Comparison of ENCODE assay signal across 9 mouse cellular contexts in the genomic region with DNA sequence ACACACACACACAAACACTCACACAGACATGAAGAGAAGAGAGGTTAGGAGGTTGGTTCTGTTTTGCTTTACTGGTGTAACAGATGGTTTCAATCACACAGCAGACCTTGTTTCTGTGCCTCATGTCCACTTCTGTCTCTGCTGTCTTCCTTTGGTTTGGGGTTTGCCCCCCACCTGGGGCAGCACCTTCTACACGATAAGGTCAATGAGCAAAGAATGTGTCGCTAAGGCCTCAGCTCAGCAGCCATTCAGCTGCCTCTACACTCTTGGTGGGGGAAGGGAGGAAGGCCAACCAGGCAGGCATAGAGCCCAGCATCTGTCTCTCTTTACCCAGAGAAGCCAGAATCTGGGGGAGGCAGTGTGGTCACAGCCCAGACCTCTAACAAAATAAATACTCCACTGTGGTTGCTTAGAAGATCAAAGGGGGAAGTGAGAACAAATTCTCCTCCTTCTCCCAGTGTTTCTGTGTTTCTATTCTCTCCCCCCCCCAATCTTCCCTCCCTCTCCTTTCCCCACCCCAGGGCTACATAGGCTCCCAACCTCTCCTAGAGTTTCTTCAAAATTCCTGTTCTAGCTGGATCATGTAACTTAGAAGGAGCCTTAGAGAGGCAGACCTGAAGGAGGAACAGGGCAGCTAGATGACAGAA. TPM values are rescaled to one million over a fixed set of nuclear protein-coding genes. Genes with fewer than 3 reads are reported as not detected.
DNase-seq lines count a peak whose midpoint lies in the region; ATAC-seq lines count a peak whose summit lies in the region.
"Had no signal": no experiment of that assay in that cellular context is flagged by ENCODE, and none has a peak within 500 bp of the region (broad histone marks: within the 10 kb centered on the region; RNA-seq: fewer than 3 reads in every experiment).

No protein-coding gene starts in this region.

- 10% methylated on average over 2 of the region's 2 CpGs for WGBS in heart, embryonic 10.5 days
- 6% methylated on average over 2 of the region's 2 CpGs for WGBS in heart, embryonic 12.5 days
- WGBS in neural tube, embryonic 13.5 days, result 26% methylated on average over 2 of the region's 2 CpGs
- 25% methylated on average over 2 of the region's 2 CpGs for WGBS in hindbrain, embryonic 16.5 days

- H3K36me3 ChIP-seq in heart, embryonic 10.5 days, result no peaks in the 10 kb centered on the region
- H3K36me3 ChIP-seq in heart, embryonic 12.5 days, result no peaks in the 10 kb centered on the region
- no peaks in the 10 kb centered on the region for H3K36me3 ChIP-seq in neural tube, embryonic 13.5 days
- H3K36me3 ChIP-seq in hindbrain, embryonic 16.5 days (ENCODE audit: control insufficient read depth, insufficient read depth, low read length), result no peaks in the 10 kb centered on the region
- H3K36me3 ChIP-seq: liver, embryonic 15.5 days had no signal

- H3K27me3 ChIP-seq in heart, embryonic 10.5 days (ENCODE audit: insufficient read depth, poor library complexity, severe bottlenecking), result 0 out of 2 replicates have a peak, but pooled peaks cover 7% of the 10 kb centered on the region
- no peaks in the 10 kb centered on the region for H3K27me3 ChIP-seq in heart, embryonic 12.5 days (replicated peaks)
- H3K27me3 ChIP-seq in neural tube, embryonic 13.5 days, result no peaks in the 10 kb centered on the region
- no peaks in the 10 kb centered on the region for H3K27me3 ChIP-seq in hindbrain, embryonic 16.5 days (replicated peaks; ENCODE audit: control insufficient read depth, insufficient read depth, low read length)

- peaks cover 25% of the 10 kb centered on the region for H3K4me1 ChIP-seq in heart, embryonic 10.5 days
- peaks cover 10% of the 10 kb centered on the region for H3K4me1 ChIP-seq in heart, embryonic 12.5 days (replicated peaks)
- H3K4me1 ChIP-seq in neural tube, embryonic 13.5 days (replicated peaks), result peaks cover 3% of the 10 kb centered on the region
- peaks cover 2% of the 10 kb centered on the region; the same call in 1 of the 2 replicates for H3K4me1 ChIP-seq in hindbrain, embryonic 16.5 days (ENCODE audit: control insufficient read depth, insufficient read depth, low read depth, low read length)

- H3K27ac ChIP-seq in heart, embryonic 10.5 days, result peak overlapping the region; percentile 70
- H3K27ac ChIP-seq in heart, embryonic 12.5 days (ENCODE audit: poor library complexity, severe bottlenecking), result no peak overlapping the region
- H3K27ac ChIP-seq in neural tube, embryonic 13.5 days (replicated peaks), result 0 out of 2 replicates have a peak overlapping the region, but pooled peaks have one; percentile 28
- no peak overlapping the region for H3K27ac ChIP-seq in hindbrain, embryonic 16.5 days (ENCODE audit: low read depth, low read length)
- H3K27ac ChIP-seq: liver, embryonic 15.5 days had no signal

- H3K4me3 ChIP-seq in heart, embryonic 10.5 days, result no peak overlapping the region
- no peak overlapping the region for H3K4me3 ChIP-seq in heart, embryonic 12.5 days
- no peak overlapping the region for H3K4me3 ChIP-seq in neural tube, embryonic 13.5 days
- no peak overlapping the region for H3K4me3 ChIP-seq in hindbrain, embryonic 16.5 days (ENCODE audit: low read length)
- H3K4me3 ChIP-seq: liver, embryonic 15.5 days had no signal

- H3K9ac ChIP-seq in heart, embryonic 12.5 days, result no peak overlapping the region
- H3K9ac ChIP-seq in neural tube, embryonic 13.5 days, result no peak overlapping the region
- no peak overlapping the region for H3K9ac ChIP-seq in hindbrain, embryonic 16.5 days (ENCODE audit: low read depth, low read length)
- H3K9ac ChIP-seq: liver, embryonic 15.5 days had no signal

- no peak overlapping the region for H3K4me2 ChIP-seq in heart, embryonic 12.5 days
- H3K4me2 ChIP-seq in neural tube, embryonic 13.5 days, result no peak overlapping the region
- no peak overlapping the region for H3K4me2 ChIP-seq in hindbrain, embryonic 16.5 days (ENCODE audit: low read length)
- H3K4me2 ChIP-seq: liver, embryonic 15.5 days had no signal

- H3K9me3 ChIP-seq in heart, embryonic 10.5 days, result no peaks in the 10 kb centered on the region
- no peaks in the 10 kb centered on the region for H3K9me3 ChIP-seq in heart, embryonic 12.5 days (replicated peaks)
- H3K9me3 ChIP-seq in neural tube, embryonic 13.5 days, result no peaks in the 10 kb centered on the region
- H3K9me3 ChIP-seq in hindbrain, embryonic 16.5 days (ENCODE audit: control insufficient read depth, low read length), result no peaks in the 10 kb centered on the region
- H3K9me3 ChIP-seq: liver, embryonic 15.5 days had no signal

- no peak for ATAC-seq in heart, embryonic 12.5 days (ENCODE audit: insufficient number of reproducible peaks, low FRiP score)
- ATAC-seq in neural tube, embryonic 13.5 days (ENCODE audit: low read depth), result no peak
- no peak for ATAC-seq in hindbrain, embryonic 16.5 days

- DNase-seq in heart, embryonic 10.5 days (ENCODE audit: low spot score), result no peak
- peak; percentile 53 for DNase-seq in ovary, adult 18-20 months (ENCODE audit: low spot score)
- no peak for DNase-seq in ovary, postnatal 10 days (ENCODE audit: low spot score)
- peak; percentile 48 to 58 for DNase-seq in heart, postnatal 10 days
- no peak for DNase-seq in layer of hippocampus, postnatal 10 days (ENCODE audit: low spot score in 2 of 2)

- intact Hi-C loops in heart, postnatal 10 days (cut with DNase I), result loop anchor here (2.0 kb wide), 1 partner anchor 14 kb away; no protein-coding TSS in a partner anchor

RNA-seq across cellular contexts. Expression of a gene that starts 5.5 kb away (rescaled TPM):
- polyA plus RNA-seq in heart, embryonic 10.5 days (2016; fragmentation: Nextera tagmentation; extraction: Ambion mirVana), result 7.3 and 8.5 TPM in 2 replicates
- polyA plus RNA-seq in heart, embryonic 12.5 days (2016; fragmentation: Nextera tagmentation; extraction: Ambion mirVana), result 11.0 and 12.3 TPM in 2 replicates
- total RNA-seq in heart, postnatal 10 days (2021), result 10 to 100 TPM; 10.0 TPM
- polyA plus RNA-seq in neural tube, embryonic 13.5 days (2015; fragmentation: Nextera tagmentation; extraction: Ambion mirVana), result 64.8 and 72.0 TPM in 2 replicates
- 100 to 1,000 TPM; 184 to 186 TPM for total RNA-seq in layer of hippocampus, postnatal 10 days (2021)
- polyA plus RNA-seq in hindbrain, embryonic 16.5 days (2015; fragmentation: Nextera tagmentation; extraction: Ambion mirVana), result 27.8 and 28.5 TPM in 2 replicates

RNA-seq across cellular contexts. Expression of a gene that starts 15.6 kb away (rescaled TPM):
- 36.1 and 40.5 TPM in 2 replicates for polyA plus RNA-seq in heart, embryonic 10.5 days (2016; fragmentation: Nextera tagmentation; extraction: Ambion mirVana)
- 33.7 and 34.2 TPM in 2 replicates for polyA plus RNA-seq in heart, embryonic 12.5 days (2016; fragmentation: Nextera tagmentation; extraction: Ambion mirVana)
- 10 to 100 TPM; 47.2 to 49.4 TPM for total RNA-seq in heart, postnatal 10 days (2021)
- 40.7 and 55.0 TPM in 2 replicates for polyA plus RNA-seq in neural tube, embryonic 13.5 days (2015; fragmentation: Nextera tagmentation; extraction: Ambion mirVana)
- 10 to 100 TPM; 35.7 to 46.1 TPM for total RNA-seq in layer of hippocampus, postnatal 10 days (2021)
- 28.3 and 35.1 TPM in 2 replicates for polyA plus RNA-seq in hindbrain, embryonic 16.5 days (2015; fragmentation: Nextera tagmentation; extraction: Ambion mirVana)

RNA-seq across cellular contexts. Expression of a gene that starts 47.7 kb away (rescaled TPM):
- polyA plus RNA-seq in heart, embryonic 10.5 days (2016; fragmentation: Nextera tagmentation; extraction: Ambion mirVana), result 0.30 TPM in 1 of 2 replicates, not detected in the other
- polyA plus RNA-seq in heart, embryonic 12.5 days (2016; fragmentation: Nextera tagmentation; extraction: Ambion mirVana), result not detected in 2 replicates
- total RNA-seq in heart, postnatal 10 days (2021), result not detected
- not detected in 2 replicates for polyA plus RNA-seq in neural tube, embryonic 13.5 days (2015; fragmentation: Nextera tagmentation; extraction: Ambion mirVana)
- total RNA-seq in layer of hippocampus, postnatal 10 days (2021), result under 1 TPM in 1 of 2 experiments, not detected in 1; 0.18 TPM
- 0.38 and 0.40 TPM in 2 replicates for polyA plus RNA-seq in hindbrain, embryonic 16.5 days (2015; fragmentation: Nextera tagmentation; extraction: Ambion mirVana)
- polyA plus RNA-seq: liver, embryonic 15.5 days had no signal

Comparison
In these comparisons a context has a peak if more than half of its experiments do, and no peak if none do; other contexts are left out.
1. DNase-seq: peak in ovary, adult 18-20 months (single experiment) and heart, postnatal 10 days (2 of 2); none in heart, embryonic 10.5 days (single experiment), ovary, postnatal 10 days (single experiment) and layer of hippocampus, postnatal 10 days (0 of 2).
2. H3K27ac ChIP-seq: peak in heart, embryonic 10.5 days (single experiment) and neural tube, embryonic 13.5 days (single experiment); none in heart, embryonic 12.5 days (single experiment) and hindbrain, embryonic 16.5 days (single experiment).